Mouse (Mus musculus) lung, adult 2 months (tissue): ENCODE results near the gene Ncapd2.

Source experiments
- CTCF ChIP-seq: fragments of 200-500 bp; IDR thresholded peaks from 2 replicates; pipeline ENCODE4 v1.5.1; 2011; ENCODE audit warnings: mild to moderate bottlenecking, low read length, control low read depth; ENCODE audit not compliant: insufficient read depth
- POLR2A ChIP-seq: fragments of 200-500 bp; IDR thresholded peaks from 2 replicates; pipeline ENCODE4 v1.6.1; 2011; ENCODE audit warnings: low read depth, mild to moderate bottlenecking, control low read depth, low read length, borderline replicate concordance; ENCODE audit errors: extremely low read depth

- no peak for TF ChIP-seq POLR2A
- no peak for TF ChIP-seq CTCF
Observed at GRCm38 (mm10) chr6:125186203-125186602, 5.3 kb downstream of the Ncapd2 start.
